Mouse (Mus musculus): ENCODE measurements around the gene Nrap. TPM values are rescaled to one million over a fixed set of nuclear protein-coding genes. Genes with fewer than 3 reads are reported as not detected.
"Not testable (repeated sequence)": the region's sequence is repeated elsewhere in the genome, so short reads cannot be mapped to it uniquely, and the experiment has no call there.

Gene Nrap
- total and polyA plus RNA-seq, 2 experiments, result 0.11 to 0.55 TPM

- 85% methylated on average over 3 of the region's 3 CpGs for WGBS
- TF ChIP-seq POLR2A (IDR thresholded peaks at IDR 0.05; ENCODE audit: extremely low read depth, insufficient read depth, low read length) (no peak), CTCF (IDR thresholded peaks at IDR 0.05; ENCODE audit: low read depth, low read length) (no peak)
- Histone ChIP-seq H3K9ac (ENCODE audit: low read depth, low read length) (no peak overlapping the region), H3K4me3 (ENCODE audit: insufficient read depth, low read depth, low read length) (no peak overlapping the region), H3K79me2 (ENCODE audit: control insufficient read depth, insufficient read depth, low read length) (no peaks in the 10 kb centered on the region), H3K36me3 (ENCODE audit: control insufficient read depth, insufficient read depth, low read length) (no peaks in the 10 kb centered on the region), H3K4me1 (ENCODE audit: control insufficient read depth, insufficient read depth, low read length) (no peaks in the 10 kb centered on the region), H3K27ac (replicated peaks; ENCODE audit: insufficient read depth, low read depth, low read length) (no peak overlapping the region), H3K27me3 (ENCODE audit: control insufficient read depth, insufficient read depth, low read length) (no peaks in the 10 kb centered on the region)
- no peak for DNase-seq (ENCODE audit: extremely low read depth, low read depth, low spot score)
These were observed 30.5 kb upstream of the Nrap start for GRCm38 (mm10) chr19:56420345-56420744.

GRCm38 (mm10) chr19:56419452-56419851 is 29.6 kb upstream of the Nrap start:
- Histone ChIP-seq H3K4me1 (ENCODE audit: control insufficient read depth, insufficient read depth, low read length) (no peaks in the 10 kb centered on the region), H3K9ac (ENCODE audit: low read depth, low read length) (no peak overlapping the region), H3K79me2 (ENCODE audit: control insufficient read depth, insufficient read depth, low read length) (no peaks in the 10 kb centered on the region), H3K27me3 (ENCODE audit: control insufficient read depth, insufficient read depth, low read length) (no peaks in the 10 kb centered on the region), H3K36me3 (ENCODE audit: control insufficient read depth, insufficient read depth, low read length) (no peaks in the 10 kb centered on the region), H3K4me3 (ENCODE audit: insufficient read depth, low read depth, low read length) (no peak overlapping the region), H3K27ac (replicated peaks; ENCODE audit: insufficient read depth, low read depth, low read length) (no peak overlapping the region)
- WGBS, result 90% methylated on average over 9 of the region's 9 CpGs
- no peak for TF ChIP-seq CTCF (IDR thresholded peaks at IDR 0.05; ENCODE audit: low read depth, low read length)
- no peak for TF ChIP-seq POLR2A (IDR thresholded peaks at IDR 0.05; ENCODE audit: extremely low read depth, insufficient read depth, low read length)
- no peak for DNase-seq (ENCODE audit: extremely low read depth, low read depth, low spot score)

DNA sequence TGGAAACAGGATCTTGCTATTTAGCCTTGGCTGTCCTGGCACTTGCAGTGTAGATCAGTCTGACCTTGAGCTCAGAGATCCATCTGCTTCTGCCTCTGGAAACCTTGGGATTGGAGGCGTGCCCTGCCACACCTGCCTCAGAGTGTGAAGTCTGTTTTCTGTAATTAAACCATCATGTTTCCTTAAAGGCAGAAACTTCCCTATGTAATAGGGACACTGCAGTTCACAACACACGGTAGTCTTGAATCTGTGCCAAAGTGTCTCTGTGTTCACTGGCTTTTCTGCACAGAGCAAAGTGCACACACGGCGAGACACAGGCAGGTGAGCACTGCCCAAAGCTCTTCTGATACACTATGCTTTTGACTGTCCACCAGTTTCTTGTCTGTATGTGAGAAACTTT is 28.6 kb upstream of the Nrap start:
- TF ChIP-seq POLR2A (IDR thresholded peaks at IDR 0.05; ENCODE audit: extremely low read depth, insufficient read depth, low read length), result no peak
- TF ChIP-seq CTCF (IDR thresholded peaks at IDR 0.05; ENCODE audit: low read depth, low read length), result no peak

DNA sequence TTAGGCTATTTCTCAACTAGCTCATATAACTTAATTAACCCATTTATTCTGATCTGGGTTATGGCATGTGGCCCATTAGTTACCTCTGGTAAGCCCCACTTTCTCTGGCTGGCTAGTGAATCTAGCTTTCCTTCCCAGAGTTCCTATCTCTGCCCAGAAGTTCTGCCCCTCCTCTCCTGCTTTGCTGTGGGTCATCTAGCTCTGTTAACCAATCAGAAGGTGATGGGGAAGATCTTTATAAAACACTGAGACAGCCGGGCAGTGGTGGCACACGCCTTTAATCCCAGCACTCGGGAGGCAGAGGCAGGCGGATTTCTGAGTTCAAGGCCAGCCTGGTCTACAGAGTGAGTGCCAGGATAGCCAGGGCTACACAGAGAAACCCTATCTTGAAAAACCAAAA is 20.0 kb upstream of the Nrap start:
- WGBS, result 96% methylated on average over 4 of the region's 4 CpGs
- H3K4me3 ChIP-seq (ENCODE audit: insufficient read depth, low read depth, low read length); H3K79me2 ChIP-seq (ENCODE audit: control insufficient read depth, insufficient read depth, low read length): not testable (repeated sequence)

More for the DNA sequence above, 28.6 kb upstream of the Nrap start:
- H3K36me3 ChIP-seq (ENCODE audit: control insufficient read depth, insufficient read depth, low read length), result no peaks in the 10 kb centered on the region
- 35% methylated on average over 4 of the region's 4 CpGs for WGBS
- H3K4me1 ChIP-seq (ENCODE audit: control insufficient read depth, insufficient read depth, low read length), result no peaks in the 10 kb centered on the region
- peak; percentile 65 for DNase-seq (ENCODE audit: extremely low read depth, low read depth, low spot score)
- no peak overlapping the region for H3K9ac ChIP-seq (ENCODE audit: low read depth, low read length)
- H3K79me2 ChIP-seq (ENCODE audit: control insufficient read depth, insufficient read depth, low read length), result no peaks in the 10 kb centered on the region
- H3K4me3 ChIP-seq (ENCODE audit: insufficient read depth, low read depth, low read length), result no peak overlapping the region
- no peaks in the 10 kb centered on the region for H3K27me3 ChIP-seq (ENCODE audit: control insufficient read depth, insufficient read depth, low read length)
- no peak overlapping the region for H3K27ac ChIP-seq (replicated peaks; ENCODE audit: insufficient read depth, low read depth, low read length)

GRCm38 (mm10) chr19:56406581-56406980 is 16.7 kb upstream of the Nrap start:
- H3K4me3 ChIP-seq (ENCODE audit: insufficient read depth, low read depth, low read length), result no peak overlapping the region
- peaks cover 26% of the 10 kb centered on the region for H3K36me3 ChIP-seq (ENCODE audit: control insufficient read depth, insufficient read depth, low read length)
- no peak for DNase-seq (ENCODE audit: extremely low read depth, low read depth, low spot score)
- H3K9ac ChIP-seq (ENCODE audit: low read depth, low read length), result no peak overlapping the region
- H3K27me3 ChIP-seq (ENCODE audit: control insufficient read depth, insufficient read depth, low read length), result no peaks in the 10 kb centered on the region
- H3K4me1 ChIP-seq (ENCODE audit: control insufficient read depth, insufficient read depth, low read length), result no peaks in the 10 kb centered on the region
- H3K79me2 ChIP-seq (ENCODE audit: control insufficient read depth, insufficient read depth, low read length), result no peaks in the 10 kb centered on the region; the same call in 1 of the 2 replicates
- WGBS, result 98% methylated on average over 7 of the region's 7 CpGs
- TF ChIP-seq CTCF (IDR thresholded peaks at IDR 0.05; ENCODE audit: low read depth, low read length) (no peak), POLR2A (IDR thresholded peaks at IDR 0.05; ENCODE audit: extremely low read depth, insufficient read depth, low read length) (no peak)
- H3K27ac ChIP-seq (replicated peaks; ENCODE audit: insufficient read depth, low read depth, low read length), result no peak overlapping the region

More for the DNA sequence above, 20.0 kb upstream of the Nrap start:
- H3K36me3 ChIP-seq (ENCODE audit: control insufficient read depth, insufficient read depth, low read length), result peaks cover 26% of the 10 kb centered on the region
- not testable (repeated sequence) for H3K9ac ChIP-seq (ENCODE audit: low read depth, low read length); DNase-seq (ENCODE audit: extremely low read depth, low read depth, low spot score); H3K27me3 ChIP-seq (ENCODE audit: control insufficient read depth, insufficient read depth, low read length); H3K4me1 ChIP-seq (ENCODE audit: control insufficient read depth, insufficient read depth, low read length); H3K27ac ChIP-seq (replicated peaks; ENCODE audit: insufficient read depth, low read depth, low read length)

GRCm38 (mm10) chr19:56405824-56406223 is 16.0 kb upstream of the Nrap start:
- Histone ChIP-seq H3K36me3 (ENCODE audit: control insufficient read depth, insufficient read depth, low read length) (peaks cover 26% of the 10 kb centered on the region), H3K9ac (ENCODE audit: low read depth, low read length) (no peak overlapping the region), H3K79me2 (ENCODE audit: control insufficient read depth, insufficient read depth, low read length) (peaks cover 2% of the 10 kb centered on the region; the same call in 1 of the 2 replicates), H3K27ac (replicated peaks; ENCODE audit: insufficient read depth, low read depth, low read length) (no peak overlapping the region), H3K4me3 (ENCODE audit: insufficient read depth, low read depth, low read length) (no peak overlapping the region), H3K4me1 (ENCODE audit: control insufficient read depth, insufficient read depth, low read length) (no peaks in the 10 kb centered on the region), H3K27me3 (ENCODE audit: control insufficient read depth, insufficient read depth, low read length) (no peaks in the 10 kb centered on the region)
- WGBS, result 99% methylated on average over 4 of the region's 4 CpGs
- TF ChIP-seq CTCF (IDR thresholded peaks at IDR 0.05; ENCODE audit: low read depth, low read length) (no peak), POLR2A (IDR thresholded peaks at IDR 0.05; ENCODE audit: extremely low read depth, insufficient read depth, low read length) (no peak)
- DNase-seq (ENCODE audit: extremely low read depth, low read depth, low spot score), result no peak

Measured in liver, adult 2 months (tissue).